Mouse (Mus musculus) G1E (cell line): Measurements from ENCODE around the gene Rnf121.

Experiments
- CTCF ChIP-seq: IDR thresholded peaks from 2 replicates; pipeline ENCODE4 v1.5.1; 2012; ENCODE audit warnings: low read depth, low read length, inconsistent platforms, mixed read lengths
- GATA1 ChIP-seq: IDR thresholded peaks from 2 replicates; pipeline ENCODE4 v1.6.1; 2012; ENCODE audit warnings: borderline replicate concordance, low read length, inconsistent platforms, mixed read lengths
- GATA2 ChIP-seq: IDR thresholded peaks from 2 replicates; pipeline ENCODE4 v1.6.1; 2012; ENCODE audit warnings: low read depth, low read length, inconsistent platforms, borderline replicate concordance
- POLR2AphosphoS5 ChIP-seq: IDR thresholded peaks from 2 replicates; pipeline ENCODE4 v1.6.1; 2012; ENCODE audit warnings: low read depth, low read length, inconsistent platforms; ENCODE audit not compliant: insufficient replicate concordance

DNA sequence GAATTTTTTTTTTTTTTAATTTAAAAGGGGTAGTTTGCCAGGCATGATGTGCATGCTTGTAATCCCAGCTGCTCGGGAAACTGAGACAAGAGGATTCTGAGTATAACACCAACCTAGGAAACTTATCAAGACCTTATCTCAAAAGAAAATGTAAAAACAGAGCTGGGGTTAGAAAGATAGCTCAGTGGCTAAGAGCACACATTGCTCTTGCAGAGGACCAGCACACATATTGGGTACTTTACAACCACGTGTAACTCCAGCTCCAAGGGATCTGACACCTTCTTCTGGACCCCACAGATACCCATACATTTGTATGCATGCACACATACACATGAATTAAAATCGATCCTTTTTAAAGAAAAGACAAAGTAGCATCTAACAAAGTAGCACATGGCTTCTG lies 3.9 kb downstream of the Rnf121 start:
- TF ChIP-seq CTCF (no peak), GATA1 (no peak), POLR2AphosphoS5 (no peak), GATA2 (no peak)
